Mouse (Mus musculus) kidney, embryonic 14.5 days (tissue): ENCODE data around the gene 9130023H24Rik. TPM values are rescaled to one million over a fixed set of nuclear protein-coding genes. Genes with fewer than 3 reads are reported as not detected.

ENCODE experiments used
- ATAC-seq: fragments of 200-750 bp; cut with Nextera tagmentation; 2 replicates; pipeline ENCODE4 v1.8.0; 2017; ENCODE audit warnings: moderate number of reproducible peaks, mild to moderate bottlenecking, moderate TSS enrichment, moderate library complexity; ENCODE audit not compliant: low FRiP score, low TSS enrichment
- H3K27ac ChIP-seq: fragments of 300-500 bp; sonication (generic); 2 replicates; pipeline ENCODE4 v1.5.1; 2014; ENCODE audit warnings: low read depth, mild to moderate bottlenecking, low read length, moderate library complexity, mixed read lengths
- H3K27me3 ChIP-seq: fragments of 300-500 bp; sonication (generic); 2 replicates; pipeline ENCODE4 v1.6.1; 2014; ENCODE audit warnings: mild to moderate bottlenecking, low read length; ENCODE audit not compliant: control insufficient read depth, insufficient read depth
- H3K36me3 ChIP-seq: fragments of 300-500 bp; sonication (generic); 2 replicates; pipeline ENCODE4 v1.6.1; 2014; ENCODE audit warnings: low read length, mixed read lengths; ENCODE audit not compliant: control insufficient read depth, insufficient read depth
- H3K4me1 ChIP-seq: fragments of 300-500 bp; sonication (generic); 2 replicates; pipeline ENCODE4 v1.6.1; 2014; ENCODE audit warnings: low read length, mixed read lengths; ENCODE audit not compliant: control insufficient read depth, insufficient read depth
- H3K4me2 ChIP-seq: fragments of 300-500 bp; sonication (generic); replicated peaks from 2 replicates; pipeline ENCODE4 v1.6.1; 2014; ENCODE audit warnings: low read depth, mild to moderate bottlenecking, low read length
- H3K4me3 ChIP-seq: fragments of 300-500 bp; sonication (generic); 2 replicates; pipeline ENCODE4 v1.5.1; 2014; ENCODE audit warnings: mild to moderate bottlenecking, low read length
- H3K9ac ChIP-seq: fragments of 300-500 bp; sonication (generic); 2 replicates; pipeline ENCODE4 v1.6.1; 2014; ENCODE audit warnings: low read depth, mild to moderate bottlenecking, low read length, moderate library complexity
- H3K9me3 ChIP-seq: fragments of 300-500 bp; sonication (generic); 2 replicates; pipeline ENCODE4 v1.6.1; 2016; ENCODE audit warnings: low read length; ENCODE audit not compliant: control insufficient read depth
- WGBS: fragments of 180-500 bp; shearing (Covaris S2); extraction: QIAGEN DNeasy Blood & Tissue Kit; methylation state at CpG from one replicate; pipeline ENCODE4 v1.1.7; 2014; 5-methylcytosine and 5-hydroxymethylcytosine counted together
- polyA plus RNA-seq: library from polyadenylated mRNA; unstranded; fragments of >200 nt; fragmentation: Nextera tagmentation; extraction: Ambion mirVana; gene quantifications from 2 replicates; pipeline ENCODE4 v1.2.1, GENCODE M21; 2014

Gene 9130023H24Rik
- polyA plus RNA-seq, 1 experiment from 2014 or later: 9.5 TPM

GRCm38 (mm10) chr7:128220936-128221335 is 16.9 kb downstream of the 9130023H24Rik start:
- Histone ChIP-seq H3K9ac (no peak overlapping the region), H3K27ac (no peak overlapping the region), H3K4me2 (no peak overlapping the region), H3K4me1 (no peaks in the 10 kb centered on the region), H3K4me3 (no peak overlapping the region), H3K9me3 (no peaks in the 10 kb centered on the region), H3K36me3 (no peaks in the 10 kb centered on the region), H3K27me3 (no peaks in the 10 kb centered on the region)
- ATAC-seq: no peak
- 90% methylated on average over 3 of the region's 3 CpGs for WGBS

- WGBS: 91% methylated on average over 4 of the region's 4 CpGs
- H3K27ac ChIP-seq: no peak overlapping the region
- H3K4me2 ChIP-seq: no peak overlapping the region
- no peak overlapping the region for H3K4me3 ChIP-seq
- H3K9ac ChIP-seq: no peak overlapping the region
- H3K4me1 ChIP-seq: no peaks in the 10 kb centered on the region
- ATAC-seq: no peak
- no peaks in the 10 kb centered on the region for H3K36me3 ChIP-seq
- H3K9me3 ChIP-seq: no peaks in the 10 kb centered on the region
- no peaks in the 10 kb centered on the region for H3K27me3 ChIP-seq
Observed at GRCm38 (mm10) chr7:128219952-128220351, 17.9 kb downstream of the 9130023H24Rik start.

GRCm38 (mm10) chr7:128209826-128210225 is 28.0 kb downstream of the 9130023H24Rik start:
- Histone ChIP-seq H3K27ac (no peak overlapping the region), H3K9ac (no peak overlapping the region), H3K9me3 (no peaks in the 10 kb centered on the region), H3K4me1 (no peaks in the 10 kb centered on the region), H3K27me3 (no peaks in the 10 kb centered on the region), H3K36me3 (no peaks in the 10 kb centered on the region), H3K4me2 (no peak overlapping the region), H3K4me3 (no peak overlapping the region)
- WGBS: 62% methylated on average over 3 of the region's 3 CpGs
- ATAC-seq: no peak

- no peak overlapping the region for H3K27ac ChIP-seq
- no peaks in the 10 kb centered on the region for H3K36me3 ChIP-seq
- no peaks in the 10 kb centered on the region for H3K4me1 ChIP-seq
- WGBS: 10% methylated on average over 4 of the region's 4 CpGs
- no peak overlapping the region for H3K9ac ChIP-seq
- H3K9me3 ChIP-seq: no peaks in the 10 kb centered on the region
- no peaks in the 10 kb centered on the region for H3K27me3 ChIP-seq
- ATAC-seq: no peak; the same call in 1 of the 2 replicates
- H3K4me2 ChIP-seq: no peak overlapping the region
- H3K4me3 ChIP-seq: no peak overlapping the region
Observed at GRCm38 (mm10) chr7:128208187-128208586, 29.6 kb downstream of the 9130023H24Rik start.

GRCm38 (mm10) chr7:128206152-128206551 is 31.7 kb downstream of the 9130023H24Rik start, which contains the start of gene Cox6a2:
Gene Cox6a2 (minus strand): TSS chr7:128206387.
- no peaks in the 10 kb centered on the region for H3K27me3 ChIP-seq

GRCm38 (mm10) chr7:128205695-128206094 is 32.1 kb downstream of the 9130023H24Rik start:
- H3K4me2 ChIP-seq: no peak overlapping the region
- 85% methylated on average over 18 of the region's 18 CpGs for WGBS
- no peak overlapping the region for H3K4me3 ChIP-seq
- H3K9me3 ChIP-seq: no peaks in the 10 kb centered on the region
- H3K36me3 ChIP-seq: no peaks in the 10 kb centered on the region
- H3K27ac ChIP-seq: no peak overlapping the region
- H3K9ac ChIP-seq: no peak overlapping the region
- no peak for ATAC-seq
- H3K4me1 ChIP-seq: no peaks in the 10 kb centered on the region
- no peaks in the 10 kb centered on the region for H3K27me3 ChIP-seq

More at GRCm38 (mm10) chr7:128206152-128206551, 31.7 kb downstream of the 9130023H24Rik start, which contains the start of gene Cox6a2:
- no peak within 1 kb of the TSS for H3K9ac ChIP-seq
- H3K4me2 ChIP-seq: no peak within 1 kb of the TSS
- H3K27ac ChIP-seq: no peak within 1 kb of the TSS
- no peaks in the 10 kb centered on the region for H3K36me3 ChIP-seq
- WGBS: 80% methylated on average over 6 of the region's 6 CpGs
- ATAC-seq: no peak
- H3K4me3 ChIP-seq: no peak within 1 kb of the TSS
- H3K4me1 ChIP-seq: no peaks in the 10 kb centered on the region
- H3K9me3 ChIP-seq: no peaks in the 10 kb centered on the region

- H3K27me3 ChIP-seq: no peaks in the 10 kb centered on the region
Observed at GRCm38 (mm10) chr7:128204179-128204578, 33.7 kb downstream of the 9130023H24Rik start.

GRCm38 (mm10) chr7:128203071-128203470 is 34.8 kb downstream of the 9130023H24Rik start:
- Histone ChIP-seq H3K4me1 (no peaks in the 10 kb centered on the region), H3K9ac (no peak overlapping the region), H3K27me3 (no peaks in the 10 kb centered on the region), H3K4me2 (no peak overlapping the region), H3K36me3 (no peaks in the 10 kb centered on the region), H3K9me3 (no peaks in the 10 kb centered on the region), H3K4me3 (no peak overlapping the region), H3K27ac (no peak overlapping the region)
- ATAC-seq: no peak
- 88% methylated on average over 9 of the region's 9 CpGs for WGBS

More at GRCm38 (mm10) chr7:128204179-128204578, 33.7 kb downstream of the 9130023H24Rik start:
- H3K9ac ChIP-seq: no peak overlapping the region
- H3K4me2 ChIP-seq: no peak overlapping the region
- H3K9me3 ChIP-seq: no peaks in the 10 kb centered on the region
- 94% methylated on average over 8 of the region's 8 CpGs for WGBS
- H3K36me3 ChIP-seq: no peaks in the 10 kb centered on the region
- ATAC-seq: no peak
- H3K4me1 ChIP-seq: no peaks in the 10 kb centered on the region
- no peak overlapping the region for H3K4me3 ChIP-seq
- no peak overlapping the region for H3K27ac ChIP-seq

DNA sequence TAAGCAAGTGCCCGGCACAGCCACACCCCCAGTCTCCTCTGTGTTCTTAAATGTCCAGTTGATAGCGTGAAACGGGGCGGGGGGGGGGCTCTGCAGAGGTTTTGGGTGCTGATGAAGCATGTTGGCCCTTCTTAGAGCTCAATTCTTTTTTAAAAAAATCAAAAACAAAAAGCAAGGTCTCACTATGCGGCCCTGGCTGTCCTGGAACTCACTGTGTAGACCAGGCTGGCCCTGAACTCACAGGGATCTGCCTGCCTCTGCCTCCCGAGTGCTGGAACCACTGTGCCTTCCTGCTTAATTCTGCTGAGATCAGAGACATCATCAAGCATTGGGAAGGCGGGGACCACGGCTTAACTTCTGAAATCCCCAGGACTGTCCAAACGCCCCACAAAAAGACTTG is 36.2 kb downstream of the 9130023H24Rik start:
- no peaks in the 10 kb centered on the region for H3K27me3 ChIP-seq
- no peaks in the 10 kb centered on the region for H3K4me1 ChIP-seq
- no peak overlapping the region for H3K9ac ChIP-seq
- no peaks in the 10 kb centered on the region for H3K9me3 ChIP-seq
- no peaks in the 10 kb centered on the region for H3K36me3 ChIP-seq
- no peak for ATAC-seq
- WGBS: 88% methylated on average over 9 of the region's 9 CpGs
- H3K4me3 ChIP-seq: no peak overlapping the region
- no peak overlapping the region for H3K27ac ChIP-seq
- no peak overlapping the region for H3K4me2 ChIP-seq
